Mouse (Mus musculus) liver, embryonic 12.5 days (tissue): ENCODE results near the gene Ensa. TPM values are rescaled to one million over a fixed set of nuclear protein-coding genes. Genes with fewer than 3 reads are reported as not detected.
"Not testable (repeated sequence)": the region's sequence is repeated elsewhere in the genome, so short reads cannot be mapped to it uniquely, and the experiment has no call there.

Source experiments
- ATAC-seq: fragments of 200-750 bp; cut with Nextera tagmentation; 2 replicates; pipeline ENCODE4 v1.8.0; 2017; ENCODE audit warnings: moderate number of reproducible peaks, mild to moderate bottlenecking, moderate library complexity
- H3K27ac ChIP-seq: fragments of 300-500 bp; sonication (generic); 2 replicates; pipeline ENCODE4 v1.5.1; 2016; ENCODE audit warnings: mild to moderate bottlenecking
- H3K27me3 ChIP-seq: fragments of 300-500 bp; sonication (generic); replicated peaks from 2 replicates; pipeline ENCODE4 v1.6.1; 2016; ENCODE audit warnings: mild to moderate bottlenecking, moderate library complexity
- H3K36me3 ChIP-seq: fragments of 300-500 bp; sonication (generic); 2 replicates; pipeline ENCODE4 v1.6.1; 2016; ENCODE audit warnings: mild to moderate bottlenecking, moderate library complexity
- H3K4me1 ChIP-seq: fragments of 300-500 bp; sonication (generic); 2 replicates; pipeline ENCODE4 v1.6.1; 2016
- H3K4me2 ChIP-seq: fragments of 300-500 bp; sonication (generic); 2 replicates; pipeline ENCODE4 v1.6.1; 2016; ENCODE audit warnings: mild to moderate bottlenecking, moderate library complexity
- H3K4me3 ChIP-seq: fragments of 300-500 bp; sonication (generic); 2 replicates; pipeline ENCODE4 v1.5.1; 2016; ENCODE audit warnings: mild to moderate bottlenecking, moderate library complexity
- H3K9ac ChIP-seq: fragments of 300-500 bp; sonication (generic); 2 replicates; pipeline ENCODE4 v1.6.1; 2016; ENCODE audit warnings: mild to moderate bottlenecking, moderate library complexity
- H3K9me3 ChIP-seq: fragments of 300-500 bp; sonication (generic); replicated peaks from 2 replicates; pipeline ENCODE4 v1.6.1; 2016; ENCODE audit warnings: mild to moderate bottlenecking, moderate library complexity
- WGBS: fragments of 180-500 bp; shearing (Covaris S2); methylation state at CpG from one replicate; pipeline ENCODE4 v1.1.7; 2016; ENCODE audit not compliant: insufficient replicate concordance; 5-methylcytosine and 5-hydroxymethylcytosine counted together
- polyA plus RNA-seq: library from polyadenylated mRNA; unstranded; fragments of >200 nt; fragmentation: Nextera tagmentation; extraction: Ambion mirVana; gene quantifications from 2 replicates; pipeline ENCODE4 v1.2.1, GENCODE M21; 2016

Ensa gene
- polyA plus RNA-seq, 1 experiment from 2014 or later: 42.9 TPM

DNA sequence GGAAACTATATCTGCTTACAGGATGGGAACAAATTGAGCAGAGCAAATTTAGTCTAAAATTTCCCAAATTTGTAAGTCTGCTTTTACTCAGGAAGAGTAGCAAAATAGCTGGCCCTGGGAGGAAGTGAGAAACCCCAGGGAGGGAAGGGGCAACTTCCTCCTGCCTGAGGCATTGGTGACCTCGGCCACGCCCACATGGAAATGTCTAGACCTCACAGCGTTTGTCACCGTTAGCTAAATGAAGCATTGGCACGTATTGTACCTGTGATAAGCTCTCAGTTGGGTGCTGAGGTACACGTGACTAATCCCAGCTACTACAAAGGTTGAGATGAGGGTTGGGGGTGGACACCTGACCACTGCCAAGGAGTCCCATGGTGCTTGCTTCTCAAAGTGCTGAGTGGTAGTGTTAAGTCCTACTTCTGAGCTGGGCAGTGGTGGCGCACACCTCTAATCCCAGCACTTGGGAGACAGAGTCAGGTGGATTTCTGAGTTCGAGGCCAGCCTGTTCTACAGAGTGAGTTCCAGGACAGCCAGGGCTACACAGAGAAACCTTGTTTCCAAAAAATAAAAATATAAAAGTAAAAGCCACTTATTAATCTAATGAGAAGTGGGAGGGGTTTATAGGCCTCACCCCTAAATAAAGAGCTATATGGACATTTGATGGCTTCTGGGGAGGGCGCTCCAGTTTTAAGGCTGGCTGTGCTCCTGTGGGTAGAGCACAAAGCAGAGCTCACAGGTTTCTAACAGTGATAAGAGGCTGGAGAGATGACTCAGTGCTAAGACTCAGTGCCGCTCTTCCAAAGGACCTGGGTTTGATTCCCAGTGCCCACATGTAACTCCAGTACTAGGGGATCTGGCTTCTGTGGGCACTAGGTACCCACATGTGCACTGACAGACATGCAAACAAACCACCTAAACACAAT, 20.8 kb downstream of the Ensa start:
- peaks cover 51% of the 10 kb centered on the region for H3K4me1 ChIP-seq
- no peak overlapping the region for H3K9ac ChIP-seq
- peak overlapping the region; percentile 73 for H3K27ac ChIP-seq
- peak; percentile 59 for ATAC-seq
- H3K36me3 ChIP-seq: 0 out of 2 replicates have a peak, but pooled peaks cover 3% of the 10 kb centered on the region
- no peak overlapping the region for H3K4me2 ChIP-seq
- H3K9me3 ChIP-seq: no peaks in the 10 kb centered on the region
- H3K27me3 ChIP-seq: no peaks in the 10 kb centered on the region
- no peak overlapping the region for H3K4me3 ChIP-seq
- 33% methylated on average over 10 of the region's 10 CpGs for WGBS

- 82% methylated on average over 5 of the region's 5 CpGs for WGBS
- no peak for ATAC-seq
- no peaks in the 10 kb centered on the region for H3K27me3 ChIP-seq
- H3K9me3 ChIP-seq: no peaks in the 10 kb centered on the region
- H3K4me1 ChIP-seq: peaks cover 56% of the 10 kb centered on the region
- H3K36me3 ChIP-seq: no peaks in the 10 kb centered on the region
- H3K4me2 ChIP-seq: no peak overlapping the region
- H3K27ac ChIP-seq: no peak overlapping the region
- H3K9ac ChIP-seq: no peak overlapping the region
- H3K4me3 ChIP-seq: no peak overlapping the region
Observed at GRCm38 (mm10) chr3:95648016-95648415, 23.2 kb downstream of the Ensa start.

DNA sequence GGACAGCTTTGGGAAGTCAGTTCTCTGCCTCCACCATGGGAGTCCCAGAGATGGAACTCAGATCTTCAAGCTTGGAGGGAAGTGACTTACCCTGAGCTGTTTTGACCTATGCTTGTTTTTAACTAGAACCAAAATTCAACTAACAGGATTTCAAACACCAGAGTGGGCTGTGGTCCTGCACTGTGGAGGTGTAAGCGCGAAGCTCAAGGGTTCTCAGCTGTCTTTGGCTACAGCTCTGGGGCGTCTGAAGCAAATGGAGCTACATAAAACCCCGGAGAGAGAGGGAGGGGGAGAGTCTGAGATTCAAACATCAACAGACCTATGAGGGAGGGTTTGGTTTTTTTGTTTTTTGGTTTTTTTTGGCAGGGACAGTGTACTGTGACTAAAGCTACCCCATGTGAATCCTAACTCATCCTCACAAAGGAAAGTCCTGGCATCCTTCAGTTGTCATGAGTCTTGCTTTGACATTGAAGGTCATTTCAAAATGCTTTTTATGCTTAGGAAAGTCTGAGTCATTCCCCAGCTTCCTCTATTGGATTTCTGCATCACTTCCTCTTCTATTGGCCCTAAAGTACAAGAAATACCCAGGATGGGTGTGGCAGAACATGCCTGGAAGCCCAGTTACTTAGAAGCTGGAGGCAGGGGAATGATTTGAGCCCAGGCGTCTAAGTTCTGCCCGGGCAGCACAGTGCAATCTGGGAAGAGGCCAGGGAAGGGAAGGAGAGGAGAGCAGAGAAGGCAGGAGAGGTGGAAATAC, 25.7 kb downstream of the Ensa start:
- Histone ChIP-seq H3K9me3 (no peaks in the 10 kb centered on the region), H3K27me3 (no peaks in the 10 kb centered on the region), H3K4me2 (no peak overlapping the region), H3K36me3 (no peaks in the 10 kb centered on the region), H3K27ac (peak overlapping the region; percentile 71), H3K4me3 (no peak overlapping the region), H3K4me1 (peaks cover 54% of the 10 kb centered on the region), H3K9ac (0 out of 2 replicates have a peak overlapping the region, but pooled peaks have one; percentile 9)
- no peak for ATAC-seq
- 55% methylated on average over 6 of the region's 6 CpGs for WGBS

DNA sequence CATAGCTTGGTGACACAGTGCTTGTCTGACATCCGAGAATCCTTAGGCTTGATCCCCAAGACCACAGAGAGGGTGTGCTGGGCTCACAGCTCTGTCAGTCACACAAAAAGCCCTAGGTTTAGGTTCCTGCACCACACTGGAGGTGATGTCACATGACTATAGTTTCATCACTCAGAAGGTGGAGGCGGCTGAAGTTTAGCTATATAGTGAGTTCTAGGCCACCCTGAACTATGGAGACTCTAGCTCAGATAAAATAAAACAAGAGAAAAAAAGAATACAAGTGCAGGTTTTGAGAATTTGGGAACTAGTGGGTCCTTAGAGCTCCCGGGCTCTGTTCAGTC, 26.2 kb downstream of the Ensa start:
- H3K27ac ChIP-seq: peak overlapping the region; percentile 70
- WGBS: 67% methylated on average over 3 of the region's 3 CpGs
- no peaks in the 10 kb centered on the region for H3K27me3 ChIP-seq
- no peak overlapping the region for H3K4me3 ChIP-seq
- H3K9ac ChIP-seq: 0 out of 2 replicates have a peak overlapping the region, but pooled peaks have one; percentile 9
- H3K9me3 ChIP-seq: no peaks in the 10 kb centered on the region
- no peak for ATAC-seq
- H3K4me1 ChIP-seq: peaks cover 51% of the 10 kb centered on the region
- H3K36me3 ChIP-seq: no peaks in the 10 kb centered on the region
- no peak overlapping the region for H3K4me2 ChIP-seq

- Histone ChIP-seq H3K9ac (no peak overlapping the region), H3K27me3 (no peaks in the 10 kb centered on the region), H3K9me3 (no peaks in the 10 kb centered on the region), H3K4me2 (no peak overlapping the region), H3K27ac (peak overlapping the region; percentile 70; the same call in 1 of the 2 replicates), H3K36me3 (no peaks in the 10 kb centered on the region), H3K4me3 (no peak overlapping the region), H3K4me1 (peaks cover 46% of the 10 kb centered on the region)
- 74% methylated on average over 16 of the region's 16 CpGs for WGBS
- ATAC-seq: no peak
Observed at GRCm38 (mm10) chr3:95651391-95652203, 26.8 kb downstream of the Ensa start.

GRCm38 (mm10) chr3:95652204-95652811, 27.5 kb downstream of the Ensa start:
- Histone ChIP-seq H3K4me1 (peaks cover 52% of the 10 kb centered on the region), H3K27me3 (no peaks in the 10 kb centered on the region), H3K4me3 (no peak overlapping the region), H3K9me3 (no peaks in the 10 kb centered on the region), H3K27ac (no peak overlapping the region), H3K36me3 (no peaks in the 10 kb centered on the region), H3K9ac (no peak overlapping the region), H3K4me2 (no peak overlapping the region)
- ATAC-seq: no peak
- WGBS: 60% methylated on average over 7 of the region's 7 CpGs

DNA sequence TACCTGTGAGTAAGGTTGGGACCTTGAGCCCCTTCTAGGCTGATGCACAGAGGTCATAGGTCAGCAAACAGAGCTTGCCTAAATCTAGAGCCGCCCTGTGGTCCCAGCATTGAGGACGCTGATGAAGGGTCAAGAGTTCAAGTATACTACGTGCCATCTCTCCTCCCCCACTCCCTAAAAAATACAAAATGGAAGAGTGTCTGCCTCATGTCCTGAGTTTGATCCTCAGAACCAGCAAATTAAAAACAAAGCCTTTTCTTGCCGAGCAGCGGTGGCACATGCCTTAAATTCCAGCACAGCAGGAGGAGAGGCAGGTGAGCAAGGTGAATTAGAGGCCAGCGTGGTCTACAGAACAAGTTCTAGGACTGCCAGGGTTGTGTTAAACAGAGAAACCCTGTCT, 28.1 kb downstream of the Ensa start:
- no peak for ATAC-seq
- Histone ChIP-seq H3K27ac (0 out of 2 replicates have a peak overlapping the region, but pooled peaks have one; percentile 4), H3K9me3 (no peaks in the 10 kb centered on the region), H3K36me3 (no peaks in the 10 kb centered on the region), H3K4me2 (no peak overlapping the region), H3K4me3 (no peak overlapping the region), H3K9ac (no peak overlapping the region), H3K27me3 (no peaks in the 10 kb centered on the region), H3K4me1 (peaks cover 57% of the 10 kb centered on the region)
- WGBS: 63% methylated on average over 6 of the region's 6 CpGs

GRCm38 (mm10) chr3:95653473-95654034, 28.8 kb downstream of the Ensa start:
- no peak overlapping the region for H3K9ac ChIP-seq
- no peaks in the 10 kb centered on the region for H3K27me3 ChIP-seq
- 39% methylated on average over 11 of the region's 11 CpGs for WGBS
- no peak overlapping the region for H3K4me2 ChIP-seq
- H3K4me3 ChIP-seq: no peak overlapping the region
- H3K9me3 ChIP-seq: no peaks in the 10 kb centered on the region
- no peak for ATAC-seq
- no peaks in the 10 kb centered on the region for H3K36me3 ChIP-seq
- peak overlapping the region; percentile 41; the same call in 1 of the 2 replicates for H3K27ac ChIP-seq
- H3K4me1 ChIP-seq: peaks cover 60% of the 10 kb centered on the region

- H3K27me3 ChIP-seq, H3K9ac ChIP-seq, H3K27ac ChIP-seq, H3K4me2 ChIP-seq, H3K4me3 ChIP-seq, ATAC-seq, H3K9me3 ChIP-seq, H3K36me3 ChIP-seq: not testable (repeated sequence)
- peaks cover 60% of the 10 kb centered on the region for H3K4me1 ChIP-seq
- WGBS: 79% methylated on average over 3 of the region's 3 CpGs
Observed at GRCm38 (mm10) chr3:95654371-95654770, 29.6 kb downstream of the Ensa start.

DNA sequence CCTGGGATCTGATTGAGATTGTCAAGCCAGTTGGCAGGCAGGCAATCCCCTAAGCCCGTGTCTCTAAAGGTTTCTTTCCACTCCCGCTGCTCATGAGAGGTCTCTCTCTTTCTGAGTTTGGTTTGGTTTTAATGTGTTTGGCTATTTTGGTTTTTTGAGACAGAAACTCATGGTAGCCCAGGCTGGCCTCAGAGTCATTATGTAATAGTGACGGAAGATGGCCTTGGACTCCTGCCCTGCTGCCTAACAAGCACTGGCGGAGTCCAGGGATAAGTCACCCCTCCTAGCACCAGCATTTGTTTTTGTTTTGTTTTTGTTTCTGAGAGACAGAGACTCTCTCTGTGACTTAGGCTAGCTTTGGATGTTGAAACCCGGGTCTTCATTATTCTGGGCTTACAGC, 30.6 kb downstream of the Ensa start:
- ATAC-seq: no peak
- H3K9ac ChIP-seq: no peak overlapping the region
- peaks cover 59% of the 10 kb centered on the region for H3K4me1 ChIP-seq
- H3K4me2 ChIP-seq: no peak overlapping the region
- no peak overlapping the region for H3K4me3 ChIP-seq
- 81% methylated on average over 5 of the region's 5 CpGs for whole genome bisulfite sequencing
- peaks cover 7% of the 10 kb centered on the region for H3K36me3 ChIP-seq
- peak overlapping the region; percentile 30; the same call in 1 of the 2 replicates for H3K27ac ChIP-seq
- H3K27me3 ChIP-seq: no peaks in the 10 kb centered on the region
- H3K9me3 ChIP-seq: no peaks in the 10 kb centered on the region

GRCm38 (mm10) chr3:95657108-95657507, 32.3 kb downstream of the Ensa start:
- Histone ChIP-seq H3K27me3 (no peaks in the 10 kb centered on the region), H3K4me2 (no peak overlapping the region), H3K9me3 (no peaks in the 10 kb centered on the region), H3K27ac (peak overlapping the region; percentile 98; the same call in 1 of the 2 replicates), H3K9ac (0 out of 2 replicates have a peak overlapping the region, but pooled peaks have one; percentile 100), H3K36me3 (peaks cover 24% of the 10 kb centered on the region), H3K4me3 (no peak overlapping the region), H3K4me1 (peaks cover 66% of the 10 kb centered on the region)
- no peak for ATAC-seq
- 73% methylated on average over 3 of the region's 3 CpGs for WGBS
